Mouse (Mus musculus) heart, embryonic 11.5 days (tissue): Measurements from ENCODE around the gene Tuba4a. TPM values are rescaled to one million over a fixed set of nuclear protein-coding genes. Genes with fewer than 3 reads are reported as not detected.

Experiments
- ATAC-seq: fragments of 200-750 bp; cut with Nextera tagmentation; replicated peaks from 2 replicates; pipeline ENCODE4 v1.8.0; 2017; ENCODE audit warnings: moderate library complexity; ENCODE audit not compliant: insufficient number of reproducible peaks, low FRiP score, low TSS enrichment
- H3K27ac ChIP-seq: fragments of 300-500 bp; sonication (generic); 2 replicates; pipeline ENCODE4 v1.5.1; 2014; ENCODE audit warnings: mild to moderate bottlenecking, low read depth, low read length
- H3K27me3 ChIP-seq: fragments of 300-500 bp; sonication (generic); 2 replicates; pipeline ENCODE4 v1.6.1; 2014; ENCODE audit warnings: mild to moderate bottlenecking, low read length, mixed read lengths; ENCODE audit not compliant: control insufficient read depth, insufficient read depth
- H3K36me3 ChIP-seq: fragments of 300-500 bp; sonication (generic); 2 replicates; pipeline ENCODE4 v1.6.1; 2014; ENCODE audit warnings: mild to moderate bottlenecking, low read length, moderate library complexity, mixed read lengths; ENCODE audit not compliant: control insufficient read depth, insufficient read depth
- H3K4me1 ChIP-seq: fragments of 300-500 bp; sonication (generic); 2 replicates; pipeline ENCODE4 v1.6.1; 2014; ENCODE audit warnings: low read length; ENCODE audit not compliant: control insufficient read depth, insufficient read depth
- H3K4me2 ChIP-seq: fragments of 300-500 bp; sonication (generic); 2 replicates; pipeline ENCODE4 v1.6.1; 2014; ENCODE audit warnings: mild to moderate bottlenecking, moderate library complexity
- H3K4me3 ChIP-seq: fragments of 300-500 bp; sonication (generic); 2 replicates; pipeline ENCODE4 v1.5.1; 2014; ENCODE audit warnings: low read depth, low read length
- H3K9ac ChIP-seq: fragments of 300-500 bp; sonication (generic); 2 replicates; pipeline ENCODE4 v1.6.1; 2014; ENCODE audit warnings: mild to moderate bottlenecking, low read depth, low read length, moderate library complexity
- H3K9me3 ChIP-seq: fragments of 300-500 bp; sonication (generic); replicated peaks from 2 replicates; pipeline ENCODE4 v1.6.1; 2016; ENCODE audit warnings: low read length; ENCODE audit not compliant: control insufficient read depth
- WGBS: fragments of 180-500 bp; shearing (Covaris S2); extraction: QIAGEN DNeasy Blood & Tissue Kit; methylation state at CpG from one replicate; pipeline ENCODE4 v1.1.7; 2014; ENCODE audit not compliant: insufficient replicate concordance; 5-methylcytosine and 5-hydroxymethylcytosine counted together
- polyA plus RNA-seq: library from polyadenylated mRNA; unstranded; fragments of >200 nt; fragmentation: Nextera tagmentation; extraction: Ambion mirVana; gene quantifications from 2 replicates; pipeline ENCODE4 v1.2.1, GENCODE M21; 2014

The Tuba4a gene
- polyA plus RNA-seq, 1 experiment from 2014 or later, result 39.8 TPM

GRCm38 (mm10) chr1:75218227-75219001 lies 1.3 kb downstream of the Tuba4a start:
- peaks cover 6% of the 10 kb centered on the region; the same call in 1 of the 2 replicates for H3K4me1 ChIP-seq
- H3K4me2 ChIP-seq, result peak overlapping the region; percentile 100
- H3K9me3 ChIP-seq, result no peaks in the 10 kb centered on the region
- H3K27ac ChIP-seq, result no peak overlapping the region
- ATAC-seq, result peak; percentile 43
- peaks cover 54% of the 10 kb centered on the region for H3K27me3 ChIP-seq
- H3K4me3 ChIP-seq, result peak overlapping the region; percentile 67
- H3K9ac ChIP-seq, result peak overlapping the region; percentile 65
- peaks cover 8% of the 10 kb centered on the region for H3K36me3 ChIP-seq
- 2% methylated on average over 38 of the region's 38 CpGs for WGBS

GRCm38 (mm10) chr1:75217893-75218226 lies 1.8 kb downstream of the Tuba4a start:
- Histone ChIP-seq H3K4me1 (peaks cover 8% of the 10 kb centered on the region), H3K4me3 (peak overlapping the region; percentile 67), H3K27me3 (peaks cover 53% of the 10 kb centered on the region), H3K4me2 (peak overlapping the region; percentile 100), H3K27ac (no peak overlapping the region), H3K36me3 (peaks cover 9% of the 10 kb centered on the region), H3K9ac (0 out of 2 replicates have a peak overlapping the region, but pooled peaks have one; percentile 65), H3K9me3 (no peaks in the 10 kb centered on the region)
- ATAC-seq, result no peak
- 2% methylated on average over 6 of the region's 6 CpGs for WGBS

- peaks cover 52% of the 10 kb centered on the region for H3K27me3 ChIP-seq
- H3K4me2 ChIP-seq, result peak overlapping the region; percentile 100
- H3K4me1 ChIP-seq, result peaks cover 13% of the 10 kb centered on the region
- no peak for ATAC-seq
- H3K4me3 ChIP-seq, result 0 out of 2 replicates have a peak overlapping the region, but pooled peaks have one; percentile 67
- peaks cover 9% of the 10 kb centered on the region for H3K36me3 ChIP-seq
- H3K9me3 ChIP-seq, result no peaks in the 10 kb centered on the region
- no peak overlapping the region for H3K9ac ChIP-seq
- H3K27ac ChIP-seq, result no peak overlapping the region
- 66% methylated on average over 13 of the region's 13 CpGs for WGBS
These were observed 2.7 kb downstream of the Tuba4a start for GRCm38 (mm10) chr1:75216797-75217585.

- ATAC-seq, result no peak
These were observed 3.9 kb downstream of the Tuba4a start for GRCm38 (mm10) chr1:75215785-75216184.

GRCm38 (mm10) chr1:75214886-75215285 lies 4.8 kb downstream of the Tuba4a start:
- H3K27ac ChIP-seq, result no peak overlapping the region

More at GRCm38 (mm10) chr1:75215785-75216184, 3.9 kb downstream of the Tuba4a start:
- no peak overlapping the region for H3K4me3 ChIP-seq
- no peak overlapping the region for H3K4me2 ChIP-seq
- no peak overlapping the region for H3K9ac ChIP-seq
- H3K27me3 ChIP-seq, result peaks cover 42% of the 10 kb centered on the region
- 95% methylated on average over 9 of the region's 9 CpGs for WGBS
- no peak overlapping the region for H3K27ac ChIP-seq
- no peaks in the 10 kb centered on the region for H3K9me3 ChIP-seq
- peaks cover 9% of the 10 kb centered on the region for H3K36me3 ChIP-seq
- peaks cover 21% of the 10 kb centered on the region for H3K4me1 ChIP-seq

GRCm38 (mm10) chr1:75214442-75214841 lies 5.2 kb downstream of the Tuba4a start:
- H3K27ac ChIP-seq, result no peak overlapping the region

More at GRCm38 (mm10) chr1:75214886-75215285, 4.8 kb downstream of the Tuba4a start:
- Histone ChIP-seq H3K27me3 (peaks cover 33% of the 10 kb centered on the region), H3K4me2 (no peak overlapping the region), H3K9me3 (no peaks in the 10 kb centered on the region), H3K9ac (no peak overlapping the region), H3K4me1 (peaks cover 25% of the 10 kb centered on the region), H3K36me3 (peaks cover 9% of the 10 kb centered on the region), H3K4me3 (no peak overlapping the region)
- no peak for ATAC-seq
- 71% methylated on average over 5 of the region's 5 CpGs for WGBS

GRCm38 (mm10) chr1:75213096-75213495 lies 6.6 kb downstream of the Tuba4a start:
- H3K36me3 ChIP-seq, result peaks cover 9% of the 10 kb centered on the region
- H3K9me3 ChIP-seq, result no peaks in the 10 kb centered on the region
- H3K4me1 ChIP-seq, result peaks cover 22% of the 10 kb centered on the region
- peaks cover 32% of the 10 kb centered on the region for H3K27me3 ChIP-seq
- no peak overlapping the region for H3K4me3 ChIP-seq
- H3K4me2 ChIP-seq, result no peak overlapping the region
- no peak overlapping the region for H3K27ac ChIP-seq
- no peak for ATAC-seq
- no peak overlapping the region for H3K9ac ChIP-seq
- 79% methylated on average over 7 of the region's 7 CpGs for WGBS

More at GRCm38 (mm10) chr1:75214442-75214841, 5.2 kb downstream of the Tuba4a start:
- Histone ChIP-seq H3K4me3 (no peak overlapping the region), H3K9me3 (no peaks in the 10 kb centered on the region), H3K4me1 (peaks cover 23% of the 10 kb centered on the region), H3K4me2 (no peak overlapping the region), H3K27me3 (peaks cover 33% of the 10 kb centered on the region), H3K9ac (no peak overlapping the region), H3K36me3 (peaks cover 9% of the 10 kb centered on the region)
- WGBS, result 70% methylated on average over 2 of the region's 2 CpGs
- no peak for ATAC-seq

GRCm38 (mm10) chr1:75212542-75212941 lies 7.1 kb downstream of the Tuba4a start:
- no peak for ATAC-seq
- Histone ChIP-seq H3K27me3 (peaks cover 26% of the 10 kb centered on the region), H3K4me2 (peak overlapping the region; percentile 8; the same call in 1 of the 2 replicates), H3K9me3 (no peaks in the 10 kb centered on the region), H3K9ac (no peak overlapping the region), H3K36me3 (peaks cover 9% of the 10 kb centered on the region), H3K27ac (no peak overlapping the region), H3K4me3 (no peak overlapping the region), H3K4me1 (peaks cover 22% of the 10 kb centered on the region)
- 85% methylated on average over 4 of the region's 4 CpGs for WGBS
